Mouse (Mus musculus) heart, postnatal 0 days (tissue): ENCODE data around the gene St6galnac3.

Experiments
- CTCF ChIP-seq: IDR thresholded peaks from 2 replicates; pipeline ENCODE4 v1.5.1; 2016; ENCODE audit warnings: antibody characterized with exemption, control low read depth, low read depth
- EP300 ChIP-seq: IDR thresholded peaks from 2 replicates; pipeline ENCODE4 v1.6.1; 2016; ENCODE audit warnings: antibody characterized with exemption, low read depth

GRCm38 (mm10) chr3:153292853-153293252, 432.1 kb downstream of the St6galnac3 start:
- TF ChIP-seq CTCF (no peak), EP300 (no peak)
